8 mouse cellular contexts compared by ENCODE assay signal in genomic region chr13:74399298-74399839, GRCm38 (mm10). TPM values are rescaled to one million over a fixed set of nuclear protein-coding genes. Genes with fewer than 3 reads are reported as not detected.
DNase-seq lines count a peak whose midpoint lies in the region; ATAC-seq and TF ChIP-seq lines count a peak whose summit lies in the region.

Gene Ftl1-ps1, plus strand, starts transcription at chr13:74399694.

- no peaks in the 10 kb centered on the region for H3K4me1 ChIP-seq in lung, embryonic 15.5 days
- H3K4me1 ChIP-seq in heart, embryonic 10.5 days: 0 out of 2 replicates have a peak, but pooled peaks cover 3% of the 10 kb centered on the region
- H3K4me1 ChIP-seq in kidney, embryonic 15.5 days: peaks cover 6% of the 10 kb centered on the region; the same call in 1 of the 2 replicates
- no peaks in the 10 kb centered on the region for H3K4me1 ChIP-seq in liver, postnatal 0 days (ENCODE audit: insufficient read depth)
- H3K4me1 ChIP-seq in stomach, postnatal 0 days (replicated peaks; ENCODE audit: control insufficient read depth, insufficient read depth): no peaks in the 10 kb centered on the region

- no peak within 1 kb of the TSS for H3K27ac ChIP-seq in lung, embryonic 15.5 days
- peak within 1 kb of the TSS; percentile 10; the same call in 1 of the 2 replicates for H3K27ac ChIP-seq in heart, embryonic 10.5 days
- H3K27ac ChIP-seq in kidney, embryonic 15.5 days: no peak within 1 kb of the TSS
- H3K27ac ChIP-seq in liver, postnatal 0 days (ENCODE audit: low read depth): no peak within 1 kb of the TSS
- no peak within 1 kb of the TSS for H3K27ac ChIP-seq in stomach, postnatal 0 days (replicated peaks)

- no peak for DNase-seq in lung, postnatal 14 days
- DNase-seq in embryo, embryonic 11 days: peak; percentile 36
- DNase-seq in heart, embryonic 10.5 days (ENCODE audit: low spot score): no peak
- no peak for DNase-seq in liver, postnatal 0 days
- no peak for DNase-seq in stomach, postnatal 0 days (ENCODE audit: low spot score)
- DNase-seq in spleen, postnatal 14 days (ENCODE audit: low spot score in 2 of 2): no peak

- WGBS in lung, embryonic 15.5 days: 11% methylated on average over 11 of the region's 11 CpGs
- 10% methylated on average over 11 of the region's 11 CpGs for WGBS in heart, embryonic 10.5 days
- 11% methylated on average over 11 of the region's 11 CpGs for WGBS in kidney, embryonic 15.5 days
- 24% methylated on average over 11 of the region's 11 CpGs for WGBS in liver, postnatal 0 days (ENCODE audit: insufficient replicate concordance)
- WGBS in stomach, postnatal 0 days: 12% methylated on average over 11 of the region's 11 CpGs

- no peak for TF ChIP-seq CTCF in liver, postnatal 0 days (IDR thresholded peaks at IDR 0.05; ENCODE audit: low read depth)
- no peak for TF ChIP-seq CTCF in stomach, postnatal 0 days (IDR thresholded peaks at IDR 0.05; ENCODE audit: low read depth)

- H3K4me3 ChIP-seq in lung, embryonic 15.5 days: no peak within 1 kb of the TSS
- H3K4me3 ChIP-seq in heart, embryonic 10.5 days: peak within 1 kb of the TSS; percentile 38
- H3K4me3 ChIP-seq in kidney, embryonic 15.5 days (replicated peaks): peak within 1 kb of the TSS; percentile 26
- H3K4me3 ChIP-seq in liver, postnatal 0 days (ENCODE audit: low read depth, low read length): no peak within 1 kb of the TSS
- no peak within 1 kb of the TSS for H3K4me3 ChIP-seq in stomach, postnatal 0 days (ENCODE audit: low read depth, low read length)

- H3K27me3 ChIP-seq in lung, embryonic 15.5 days: no peaks in the 10 kb centered on the region
- peaks cover 2% of the 10 kb centered on the region; the same call in 1 of the 2 replicates for H3K27me3 ChIP-seq in heart, embryonic 10.5 days (ENCODE audit: insufficient read depth, poor library complexity, severe bottlenecking)
- H3K27me3 ChIP-seq in kidney, embryonic 15.5 days: no peaks in the 10 kb centered on the region; the same call in 1 of the 2 replicates
- no peaks in the 10 kb centered on the region for H3K27me3 ChIP-seq in liver, postnatal 0 days (ENCODE audit: insufficient read depth, low read length)
- no peaks in the 10 kb centered on the region for H3K27me3 ChIP-seq in stomach, postnatal 0 days (ENCODE audit: control insufficient read depth, insufficient read depth, low read length)

- no peak within 1 kb of the TSS for H3K9ac ChIP-seq in lung, embryonic 15.5 days
- H3K9ac ChIP-seq in kidney, embryonic 15.5 days: no peak within 1 kb of the TSS
- no peak within 1 kb of the TSS for H3K9ac ChIP-seq in liver, postnatal 0 days (replicated peaks)
- H3K9ac ChIP-seq in stomach, postnatal 0 days (ENCODE audit: low read length): no peak within 1 kb of the TSS

- no peak for ATAC-seq in lung, embryonic 15.5 days (ENCODE audit: borderline replicate concordance, extremely low read depth, low FRiP score, low TSS enrichment)
- ATAC-seq in kidney, embryonic 15.5 days (replicated peaks; ENCODE audit: low FRiP score): peak; percentile 70
- no peak for ATAC-seq in liver, postnatal 0 days
- no peak for ATAC-seq in stomach, postnatal 0 days (ENCODE audit: low FRiP score, low TSS enrichment)

- TF ChIP-seq EP300 in liver, postnatal 0 days (IDR thresholded peaks at IDR 0.05; ENCODE audit: low read depth): no peak
- no peak for TF ChIP-seq EP300 in stomach, postnatal 0 days (optimal IDR thresholded peaks at IDR 0.05)

- H3K4me2 ChIP-seq in lung, embryonic 15.5 days: no peak within 1 kb of the TSS; the same call in 1 of the 2 replicates
- peak within 1 kb of the TSS; percentile 53 for H3K4me2 ChIP-seq in kidney, embryonic 15.5 days
- peak within 1 kb of the TSS; percentile 7; the same call in 1 of the 2 replicates for H3K4me2 ChIP-seq in liver, postnatal 0 days (ENCODE audit: low read depth, low read length)
- H3K4me2 ChIP-seq in stomach, postnatal 0 days (replicated peaks; ENCODE audit: low read depth): no peak within 1 kb of the TSS

- no peaks in the 10 kb centered on the region for H3K36me3 ChIP-seq in lung, embryonic 15.5 days
- H3K36me3 ChIP-seq in heart, embryonic 10.5 days: no peaks in the 10 kb centered on the region
- no peaks in the 10 kb centered on the region for H3K36me3 ChIP-seq in kidney, embryonic 15.5 days
- no peaks in the 10 kb centered on the region for H3K36me3 ChIP-seq in liver, postnatal 0 days (replicated peaks; ENCODE audit: insufficient read depth, low read length)
- no peaks in the 10 kb centered on the region for H3K36me3 ChIP-seq in stomach, postnatal 0 days (ENCODE audit: control insufficient read depth, insufficient read depth, low read length)

- no peaks in the 10 kb centered on the region for H3K9me3 ChIP-seq in lung, embryonic 15.5 days
- H3K9me3 ChIP-seq in heart, embryonic 10.5 days: no peaks in the 10 kb centered on the region
- no peaks in the 10 kb centered on the region for H3K9me3 ChIP-seq in kidney, embryonic 15.5 days (replicated peaks)
- H3K9me3 ChIP-seq in liver, postnatal 0 days (ENCODE audit: low read length): no peaks in the 10 kb centered on the region
- no peaks in the 10 kb centered on the region for H3K9me3 ChIP-seq in stomach, postnatal 0 days (ENCODE audit: control insufficient read depth, low read length)

RNA-seq across cellular contexts. Expression of gene Ftl1-ps1, which starts in this region (rescaled TPM):
- 73.5 and 77.1 TPM in 2 replicates for polyA plus RNA-seq in lung, embryonic 15.5 days (2015; fragmentation: Nextera tagmentation; extraction: Ambion mirVana)
- 70.1 and 76.2 TPM in 2 replicates for polyA plus RNA-seq in heart, embryonic 10.5 days (2016; fragmentation: Nextera tagmentation; extraction: Ambion mirVana)
- polyA plus RNA-seq in kidney, embryonic 15.5 days (2015; fragmentation: Nextera tagmentation; extraction: Ambion mirVana): 66.3 and 70.9 TPM in 2 replicates
- polyA plus RNA-seq in liver, postnatal 0 days (2015; fragmentation: Nextera tagmentation; extraction: Ambion mirVana): 121 and 125 TPM in 2 replicates
- 92.7 and 99.0 TPM in 2 replicates for polyA plus RNA-seq in stomach, postnatal 0 days (2015; fragmentation: Nextera tagmentation; extraction: Ambion mirVana)

Comparison
In these comparisons a context has a peak if more than half of its experiments do, and no peak if none do; other contexts are left out.
1. H3K4me2 ChIP-seq: peak in kidney, embryonic 15.5 days (single experiment) and liver, postnatal 0 days (single experiment); none in lung, embryonic 15.5 days (single experiment) and stomach, postnatal 0 days (single experiment).
2. H3K4me3 ChIP-seq: peak in heart, embryonic 10.5 days (single experiment) and kidney, embryonic 15.5 days (single experiment); none in lung, embryonic 15.5 days (single experiment), liver, postnatal 0 days (single experiment) and stomach, postnatal 0 days (single experiment).